Mouse (Mus musculus) left cerebral cortex, postnatal 36 days (tissue): ENCODE measurements around the gene Rnf166. TPM values are rescaled to one million over a fixed set of nuclear protein-coding genes. Genes with fewer than 3 reads are reported as not detected.

Experiments used
- DNase-seq, 2 experiments: peaks; one replicate each; pipeline ENCODE4 v3.0.0; 2021 to 2022; ENCODE audit warnings: low spot score in 2 of 2, mixed read lengths in 1 of 2
- intact Hi-C: fragments of 180-260 bp; cut with DNase I; formaldehyde crosslinking; loops from one replicate; pipeline ENCODE4 v1.15.1; 2025
- total RNA-seq, 2 experiments: library from RNA; stranded (reverse); gene quantifications; 2 replicates each; pipeline ENCODE4 v1.2.3; 2021

Gene Rnf166
- total RNA-seq, 2 experiments from 2014 or later: 32.2 to 38.9 TPM

GRCm38 (mm10) chr8:122473911-122474421 lies 1.9 kb downstream of the Rnf166 start:
- DNase-seq: no peak
- intact Hi-C loops: loop anchor here (1.0 kb wide), 1 partner anchor 30 kb away; no protein-coding TSS in a partner anchor

- no peak for DNase-seq
- intact Hi-C loops: no loop called here
Observed at GRCm38 (mm10) chr8:122470691-122471090, 5.2 kb downstream of the Rnf166 start.

- intact Hi-C loops: no loop called here
Observed at GRCm38 (mm10) chr8:122469965-122470364, 5.9 kb downstream of the Rnf166 start.

GRCm38 (mm10) chr8:122469407-122469806 lies 6.5 kb downstream of the Rnf166 start:
- intact Hi-C loops: no loop called here
- DNase-seq: no peak

More at GRCm38 (mm10) chr8:122469965-122470364, 5.9 kb downstream of the Rnf166 start:
- DNase-seq: no peak

GRCm38 (mm10) chr8:122467816-122468215 lies 8.0 kb downstream of the Rnf166 start:
- intact Hi-C loops: no loop called here
- no peak for DNase-seq

- DNase-seq: no peak
- intact Hi-C loops: no loop called here
Observed at GRCm38 (mm10) chr8:122464985-122465384, 10.9 kb downstream of the Rnf166 start.

GRCm38 (mm10) chr8:122463651-122464640 lies 11.9 kb downstream of the Rnf166 start:
- no peak for DNase-seq
- intact Hi-C loops: no loop called here

GRCm38 (mm10) chr8:122462510-122462909 lies 13.4 kb downstream of the Rnf166 start:
- no peak for DNase-seq
- intact Hi-C loops: no loop called here

GRCm38 (mm10) chr8:122461473-122462148 lies 14.3 kb downstream of the Rnf166 start:
- intact Hi-C loops: no loop called here
- peak; percentile 81 to 84 for DNase-seq

GRCm38 (mm10) chr8:122460524-122461472 lies 15.1 kb downstream of the Rnf166 start, which contains the start of gene Snai3:
Gene Snai3, minus strand, starts transcription at chr8:122460733.
- intact Hi-C loops: no loop called here
- peak; percentile 39 to 40 for DNase-seq

- no peak for DNase-seq
- intact Hi-C loops: no loop called here
Observed at GRCm38 (mm10) chr8:122459990-122460389, 15.9 kb downstream of the Rnf166 start.

- intact Hi-C loops: no loop called here
Observed at GRCm38 (mm10) chr8:122459218-122459900, 16.5 kb downstream of the Rnf166 start.

GRCm38 (mm10) chr8:122457171-122457570 lies 18.7 kb downstream of the Rnf166 start:
- intact Hi-C loops: no loop called here
- no peak for DNase-seq

More at GRCm38 (mm10) chr8:122459218-122459900, 16.5 kb downstream of the Rnf166 start:
- no peak for DNase-seq

GRCm38 (mm10) chr8:122454409-122454808 lies 21.5 kb downstream of the Rnf166 start:
- intact Hi-C loops: no loop called here
- DNase-seq: no peak

- DNase-seq: no peak
Observed at GRCm38 (mm10) chr8:122452154-122452553, 23.7 kb downstream of the Rnf166 start.

GRCm38 (mm10) chr8:122451161-122451703 lies 24.6 kb downstream of the Rnf166 start:
- intact Hi-C loops: no loop called here

More at GRCm38 (mm10) chr8:122452154-122452553, 23.7 kb downstream of the Rnf166 start:
- intact Hi-C loops: no loop called here

GRCm38 (mm10) chr8:122445203-122445602 lies 30.7 kb downstream of the Rnf166 start:
- no peak for DNase-seq
- intact Hi-C loops: no loop called here

More at GRCm38 (mm10) chr8:122451161-122451703, 24.6 kb downstream of the Rnf166 start:
- no peak for DNase-seq
